Mouse (Mus musculus): ENCODE measurements around the gene Gm49373.

DNA sequence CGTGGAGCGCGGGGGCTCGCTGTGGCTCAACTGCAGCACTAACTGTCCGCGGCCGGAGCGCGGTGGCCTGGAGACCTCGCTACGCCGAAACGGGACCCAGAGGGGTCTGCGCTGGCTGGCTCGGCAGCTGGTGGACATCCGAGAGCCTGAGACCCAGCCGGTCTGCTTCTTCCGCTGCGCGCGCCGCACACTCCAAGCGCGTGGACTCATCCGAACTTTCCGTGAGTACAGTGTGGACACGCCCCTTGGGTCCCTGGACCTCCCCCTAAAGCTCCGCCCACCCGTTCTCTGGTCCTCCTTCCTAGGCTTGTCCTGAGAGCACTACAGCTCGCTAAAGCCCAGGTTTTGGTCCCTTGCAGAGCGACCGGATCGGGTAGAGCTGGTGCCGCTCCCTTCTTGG lies 39.8 kb downstream of the Gm49373 start:
- TF ChIP-seq CTCF (IDR thresholded peaks at IDR 0.05; ENCODE audit: low read depth, low read length) (no peak), EP300 (IDR thresholded peaks at IDR 0.05; ENCODE audit: insufficient read depth, low read depth, low read length) (no peak)
